Mouse (Mus musculus): ENCODE data around the gene Napepld. TPM values are rescaled to one million over a fixed set of nuclear protein-coding genes. Genes with fewer than 3 reads are reported as not detected.
"Not testable (repeated sequence)": the region's sequence is repeated elsewhere in the genome, so short reads cannot be mapped to it uniquely, and the experiment has no call there.

Gene Napepld
- polyA plus RNA-seq, 1 experiment from 2014 or later: 3.9 TPM

DNA sequence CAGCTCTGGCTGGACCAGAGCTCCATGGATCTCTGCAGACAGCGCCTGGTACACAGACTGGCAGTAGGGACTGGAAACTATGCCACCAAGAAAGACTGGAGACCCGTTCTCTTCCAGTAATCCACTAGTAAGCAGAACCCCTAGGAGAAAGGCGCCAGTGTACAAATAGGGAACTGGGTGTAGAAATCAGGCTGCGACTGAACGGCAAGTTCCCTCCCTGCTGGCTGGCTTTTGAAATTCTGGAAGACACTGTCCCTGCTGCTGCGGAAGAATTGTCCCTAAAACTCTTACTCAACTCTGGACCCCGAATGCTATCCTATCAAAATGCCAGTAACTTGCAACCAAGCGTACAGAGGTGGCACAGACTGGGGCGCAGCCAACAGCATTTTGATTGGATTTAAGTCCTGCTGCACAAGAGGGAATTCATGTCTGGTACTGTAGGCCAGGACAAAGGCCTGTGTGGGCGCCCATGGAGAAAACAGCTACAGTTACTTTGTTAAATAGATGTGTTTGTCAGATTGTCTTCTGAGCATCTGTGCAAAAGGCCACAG is 16.0 kb upstream of the Napepld start:
- no peak for ATAC-seq (replicated peaks; ENCODE audit: low FRiP score)

DNA sequence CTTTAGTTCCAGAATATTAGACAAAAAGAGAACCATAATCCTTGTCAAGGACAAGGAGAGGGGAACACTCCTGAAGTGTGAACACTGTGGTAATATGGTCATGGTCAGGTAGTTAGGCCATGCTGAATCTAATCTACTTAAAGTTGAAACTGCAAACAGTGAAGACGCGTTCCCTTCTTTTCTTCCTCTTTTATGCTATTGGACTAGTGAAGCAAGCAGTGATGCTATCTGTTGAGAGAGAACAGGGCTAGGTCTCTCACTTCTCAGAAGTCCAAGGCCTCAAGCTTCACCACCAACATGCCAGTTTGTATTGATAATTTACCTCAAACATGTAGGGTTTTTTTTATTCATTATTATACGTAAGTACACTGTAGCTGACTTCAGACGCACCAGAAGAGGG is 13.3 kb upstream of the Napepld start:
- no peak overlapping the region for H3K9ac ChIP-seq (ENCODE audit: low read depth, low read length)
- DNase-seq (ENCODE audit: low spot score): no peak
- H3K4me2 ChIP-seq: no peak overlapping the region
- WGBS: 71% methylated on average over 4 of the region's 4 CpGs
- H3K36me3 ChIP-seq (ENCODE audit: control insufficient read depth, insufficient read depth, low read length): no peaks in the 10 kb centered on the region
- H3K27ac ChIP-seq (ENCODE audit: low read depth, low read length): no peak overlapping the region
- no peak for ATAC-seq (replicated peaks; ENCODE audit: low FRiP score)
- no peak overlapping the region for H3K4me3 ChIP-seq (ENCODE audit: low read depth, low read length)
- no peaks in the 10 kb centered on the region for H3K4me1 ChIP-seq (replicated peaks; ENCODE audit: control insufficient read depth, insufficient read depth, low read length)
- H3K9me3 ChIP-seq (ENCODE audit: control insufficient read depth, low read length): no peaks in the 10 kb centered on the region
- no peaks in the 10 kb centered on the region for H3K27me3 ChIP-seq (replicated peaks; ENCODE audit: control insufficient read depth, insufficient read depth, low read length)

More for the DNA sequence above, 16.0 kb upstream of the Napepld start:
- H3K36me3 ChIP-seq (ENCODE audit: control insufficient read depth, insufficient read depth, low read length): no peaks in the 10 kb centered on the region
- no peak overlapping the region for H3K4me3 ChIP-seq (ENCODE audit: low read depth, low read length)
- H3K9me3 ChIP-seq (ENCODE audit: control insufficient read depth, low read length): no peaks in the 10 kb centered on the region
- H3K27me3 ChIP-seq (replicated peaks; ENCODE audit: control insufficient read depth, insufficient read depth, low read length): no peaks in the 10 kb centered on the region
- H3K4me1 ChIP-seq (replicated peaks; ENCODE audit: control insufficient read depth, insufficient read depth, low read length): no peaks in the 10 kb centered on the region
- WGBS: 80% methylated on average over 10 of the region's 10 CpGs
- H3K9ac ChIP-seq (ENCODE audit: low read depth, low read length): no peak overlapping the region
- no peak overlapping the region for H3K27ac ChIP-seq (ENCODE audit: low read depth, low read length)
- H3K4me2 ChIP-seq: no peak overlapping the region
- DNase-seq (ENCODE audit: low spot score): no peak

DNA sequence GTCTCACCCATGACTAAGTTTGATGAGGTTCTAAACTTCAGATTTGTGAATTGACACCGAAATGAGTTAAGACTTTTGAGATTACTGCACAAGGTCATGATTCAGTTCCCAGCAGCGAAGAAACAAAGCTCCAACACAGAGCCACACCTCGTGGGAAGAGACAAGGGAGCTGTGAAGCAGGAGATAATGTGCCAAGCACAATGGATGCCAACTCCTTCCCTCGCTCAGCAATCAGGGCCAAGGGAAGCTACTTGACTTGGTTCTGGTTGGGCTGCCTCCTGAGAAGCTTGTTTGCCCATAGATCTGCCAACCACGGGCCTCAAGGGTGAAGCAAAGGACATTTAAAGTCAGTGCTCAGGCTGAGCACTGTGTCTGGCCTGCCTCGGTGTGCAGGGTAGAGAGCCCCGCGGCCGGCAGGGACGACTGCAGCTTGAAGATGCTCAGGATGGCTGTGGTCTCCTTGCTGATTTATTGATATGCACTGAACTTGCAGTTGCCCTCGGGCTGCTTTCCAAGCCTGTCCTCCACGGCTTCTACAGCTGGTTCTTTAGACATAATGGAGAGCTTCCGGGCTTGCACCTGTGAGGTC is 11.0 kb upstream of the Napepld start:
- Histone ChIP-seq H3K4me1 (replicated peaks; ENCODE audit: control insufficient read depth, insufficient read depth, low read length) (no peaks in the 10 kb centered on the region), H3K36me3 (ENCODE audit: control insufficient read depth, insufficient read depth, low read length) (no peaks in the 10 kb centered on the region), H3K9me3 (ENCODE audit: control insufficient read depth, low read length) (no peaks in the 10 kb centered on the region), H3K27me3 (replicated peaks; ENCODE audit: control insufficient read depth, insufficient read depth, low read length) (no peaks in the 10 kb centered on the region), H3K4me3 (ENCODE audit: low read depth, low read length) (no peak overlapping the region), H3K9ac (ENCODE audit: low read depth, low read length) (no peak overlapping the region), H3K27ac (ENCODE audit: low read depth, low read length) (no peak overlapping the region), H3K4me2 (no peak overlapping the region)
- 70% methylated on average over 13 of the region's 13 CpGs for WGBS
- DNase-seq (ENCODE audit: low spot score) (no peak), ATAC-seq (replicated peaks; ENCODE audit: low FRiP score) (no peak)

DNA sequence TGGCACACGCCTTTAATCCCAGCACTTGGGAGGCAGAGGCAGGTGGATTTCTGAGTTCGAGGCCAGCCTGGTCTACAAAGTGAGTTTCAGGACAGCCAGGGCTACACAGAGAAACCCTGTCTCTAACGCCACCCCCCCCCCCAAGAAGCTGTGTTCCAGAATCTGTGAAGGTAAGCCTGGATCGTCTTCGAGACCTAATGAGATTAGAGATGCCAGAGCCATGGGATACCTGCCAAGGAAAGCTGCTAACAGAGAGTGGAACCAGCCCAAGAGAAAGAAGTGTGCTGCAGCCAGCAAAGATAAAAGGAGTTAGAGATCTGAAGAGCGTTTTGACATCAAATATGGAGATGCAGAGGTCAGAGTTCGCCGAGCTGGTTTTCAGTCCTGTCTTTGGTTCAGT is 6.8 kb upstream of the Napepld start:
- H3K4me2 ChIP-seq; H3K36me3 ChIP-seq (ENCODE audit: control insufficient read depth, insufficient read depth, low read length); H3K9ac ChIP-seq (ENCODE audit: low read depth, low read length); H3K9me3 ChIP-seq (ENCODE audit: control insufficient read depth, low read length); DNase-seq (ENCODE audit: low spot score); ATAC-seq (replicated peaks; ENCODE audit: low FRiP score); H3K27ac ChIP-seq (ENCODE audit: low read depth, low read length); H3K27me3 ChIP-seq (replicated peaks; ENCODE audit: control insufficient read depth, insufficient read depth, low read length); H3K4me1 ChIP-seq (replicated peaks; ENCODE audit: control insufficient read depth, insufficient read depth, low read length); H3K4me3 ChIP-seq (ENCODE audit: low read depth, low read length): not testable (repeated sequence)
- 82% methylated on average over 8 of the region's 8 CpGs for WGBS

DNA sequence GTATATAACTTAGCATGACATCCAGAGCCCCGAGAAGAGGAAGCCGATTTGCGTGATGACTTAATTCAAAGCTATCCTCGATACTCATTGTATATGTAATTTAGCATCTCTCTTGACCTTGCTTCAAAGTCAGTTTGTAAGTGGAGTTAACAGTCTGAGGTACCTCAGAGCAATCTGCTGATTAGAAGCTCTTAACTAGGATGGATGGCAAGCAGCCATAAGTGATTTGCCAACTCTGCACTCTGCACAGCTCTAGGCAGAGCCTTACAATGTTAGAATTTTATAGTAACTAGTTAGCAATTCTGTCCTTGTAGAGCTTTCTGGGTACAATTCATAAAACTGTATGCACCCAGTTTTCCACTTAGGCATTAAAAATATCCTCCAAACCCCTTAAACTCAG is 5.3 kb upstream of the Napepld start:
- DNase-seq (ENCODE audit: low spot score) (no peak), ATAC-seq (replicated peaks; ENCODE audit: low FRiP score) (no peak)
- Histone ChIP-seq H3K27ac (ENCODE audit: low read depth, low read length) (no peak overlapping the region), H3K9ac (ENCODE audit: low read depth, low read length) (no peak overlapping the region), H3K4me3 (ENCODE audit: low read depth, low read length) (no peak overlapping the region), H3K27me3 (replicated peaks; ENCODE audit: control insufficient read depth, insufficient read depth, low read length) (no peaks in the 10 kb centered on the region), H3K9me3 (ENCODE audit: control insufficient read depth, low read length) (no peaks in the 10 kb centered on the region; the same call in 1 of the 2 replicates), H3K4me2 (no peak overlapping the region), H3K4me1 (replicated peaks; ENCODE audit: control insufficient read depth, insufficient read depth, low read length) (peaks cover 9% of the 10 kb centered on the region), H3K36me3 (ENCODE audit: control insufficient read depth, insufficient read depth, low read length) (no peaks in the 10 kb centered on the region)
- WGBS: 94% methylated on average over 4 of the region's 4 CpGs

DNA sequence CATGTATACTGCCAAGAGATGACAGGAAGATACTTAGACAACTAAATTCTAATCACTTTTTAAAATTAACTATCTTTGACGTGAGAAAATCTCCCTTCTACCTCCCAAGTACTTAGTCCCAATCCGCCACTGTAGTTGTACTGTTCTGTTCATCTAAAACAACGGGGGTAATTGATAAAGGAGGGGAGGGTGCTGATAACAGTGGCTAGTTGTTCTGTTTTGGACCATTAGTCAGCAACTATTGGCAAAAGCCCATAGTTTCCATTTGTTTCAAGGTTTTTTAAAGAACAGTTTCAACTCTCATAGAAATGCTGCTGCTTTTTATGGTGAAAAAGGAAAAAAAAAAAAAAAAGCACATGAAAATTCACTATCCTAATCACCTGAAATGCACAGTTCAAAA is 2.5 kb upstream of the Napepld start:
- Histone ChIP-seq H3K36me3 (ENCODE audit: control insufficient read depth, insufficient read depth, low read length) (no peaks in the 10 kb centered on the region), H3K4me1 (replicated peaks; ENCODE audit: control insufficient read depth, insufficient read depth, low read length) (peaks cover 9% of the 10 kb centered on the region), H3K4me2 (no peak overlapping the region), H3K9ac (ENCODE audit: low read depth, low read length) (no peak overlapping the region), H3K27me3 (replicated peaks; ENCODE audit: control insufficient read depth, insufficient read depth, low read length) (no peaks in the 10 kb centered on the region), H3K4me3 (ENCODE audit: low read depth, low read length) (no peak overlapping the region), H3K27ac (ENCODE audit: low read depth, low read length) (no peak overlapping the region), H3K9me3 (ENCODE audit: control insufficient read depth, low read length) (no peaks in the 10 kb centered on the region; the same call in 1 of the 2 replicates)
- DNase-seq (ENCODE audit: low spot score): no peak
- no peak for ATAC-seq (replicated peaks; ENCODE audit: low FRiP score)
- WGBS: 44% methylated on average over 3 of the region's 3 CpGs

DNA sequence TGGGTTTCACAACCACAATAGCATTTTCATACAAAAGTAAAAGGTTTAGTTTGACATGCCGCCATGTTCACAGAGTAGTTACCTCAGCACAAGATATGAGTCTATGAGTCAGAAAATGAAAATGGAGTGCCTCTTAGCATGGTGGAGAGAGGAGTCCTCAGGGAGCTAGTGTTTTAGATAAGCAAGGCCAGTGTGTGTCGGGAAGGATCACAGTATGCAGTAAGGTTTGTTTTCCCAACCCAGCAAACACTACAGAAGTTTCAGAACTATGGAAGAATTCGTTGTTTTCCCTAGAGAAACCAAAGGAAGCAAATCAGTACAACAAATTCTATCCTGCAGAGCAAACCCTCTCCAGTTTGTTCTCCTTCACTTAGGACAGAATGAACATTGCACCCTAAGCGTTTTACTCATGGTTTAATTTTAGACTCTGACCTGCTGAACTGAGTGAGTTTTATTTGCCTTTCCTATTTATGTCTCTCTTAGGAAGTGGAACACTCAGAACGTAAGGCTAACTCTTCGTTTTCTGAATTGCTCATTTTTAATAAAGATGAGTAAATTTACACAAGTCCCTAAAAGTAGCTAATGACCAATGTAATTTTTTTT is 1.8 kb upstream of the Napepld start:
- no peaks in the 10 kb centered on the region for H3K36me3 ChIP-seq (ENCODE audit: control insufficient read depth, insufficient read depth, low read length)
- 74% methylated on average over 6 of the region's 6 CpGs for WGBS
- ATAC-seq (replicated peaks; ENCODE audit: low FRiP score) (no peak), DNase-seq (ENCODE audit: low spot score) (no peak)
- H3K4me2 ChIP-seq: peak overlapping the region; percentile 10; the same call in 1 of the 2 replicates
- no peak overlapping the region for H3K4me3 ChIP-seq (ENCODE audit: low read depth, low read length)
- H3K9ac ChIP-seq (ENCODE audit: low read depth, low read length): no peak overlapping the region
- H3K27ac ChIP-seq (ENCODE audit: low read depth, low read length): no peak overlapping the region; the same call in 1 of the 2 replicates
- H3K4me1 ChIP-seq (replicated peaks; ENCODE audit: control insufficient read depth, insufficient read depth, low read length): peaks cover 9% of the 10 kb centered on the region
- no peaks in the 10 kb centered on the region for H3K27me3 ChIP-seq (replicated peaks; ENCODE audit: control insufficient read depth, insufficient read depth, low read length)
- no peaks in the 10 kb centered on the region; the same call in 1 of the 2 replicates for H3K9me3 ChIP-seq (ENCODE audit: control insufficient read depth, low read length)

DNA sequence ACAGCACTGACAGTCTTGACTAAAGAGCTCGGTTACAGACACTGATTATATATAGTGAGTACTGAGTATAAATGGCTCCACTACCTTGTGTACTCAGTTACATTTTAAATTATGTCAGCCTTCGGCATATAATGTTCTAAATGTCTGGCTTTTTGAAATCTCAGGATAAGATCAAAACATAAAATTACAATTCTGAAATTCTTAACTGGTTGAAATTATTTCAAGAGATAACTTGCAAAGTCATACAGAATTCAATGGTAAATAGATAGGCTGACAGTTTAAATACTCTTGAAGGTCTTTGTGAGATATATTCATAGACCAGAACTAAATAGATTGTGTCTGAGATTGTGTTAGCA is 791 bp upstream of the Napepld start:
- Histone ChIP-seq H3K9me3 (ENCODE audit: control insufficient read depth, low read length) (no peaks in the 10 kb centered on the region; the same call in 1 of the 2 replicates), H3K4me3 (ENCODE audit: low read depth, low read length) (peak overlapping the region; percentile 57), H3K4me2 (peak overlapping the region; percentile 78), H3K27me3 (replicated peaks; ENCODE audit: control insufficient read depth, insufficient read depth, low read length) (no peaks in the 10 kb centered on the region), H3K4me1 (replicated peaks; ENCODE audit: control insufficient read depth, insufficient read depth, low read length) (peaks cover 9% of the 10 kb centered on the region), H3K9ac (ENCODE audit: low read depth, low read length) (peak overlapping the region; percentile 77), H3K27ac (ENCODE audit: low read depth, low read length) (peak overlapping the region; percentile 85), H3K36me3 (ENCODE audit: control insufficient read depth, insufficient read depth, low read length) (no peaks in the 10 kb centered on the region)
- ATAC-seq (replicated peaks; ENCODE audit: low FRiP score): no peak
- WGBS: 55% methylated on average over 2 of the region's 2 CpGs
- no peak for DNase-seq (ENCODE audit: low spot score)

DNA sequence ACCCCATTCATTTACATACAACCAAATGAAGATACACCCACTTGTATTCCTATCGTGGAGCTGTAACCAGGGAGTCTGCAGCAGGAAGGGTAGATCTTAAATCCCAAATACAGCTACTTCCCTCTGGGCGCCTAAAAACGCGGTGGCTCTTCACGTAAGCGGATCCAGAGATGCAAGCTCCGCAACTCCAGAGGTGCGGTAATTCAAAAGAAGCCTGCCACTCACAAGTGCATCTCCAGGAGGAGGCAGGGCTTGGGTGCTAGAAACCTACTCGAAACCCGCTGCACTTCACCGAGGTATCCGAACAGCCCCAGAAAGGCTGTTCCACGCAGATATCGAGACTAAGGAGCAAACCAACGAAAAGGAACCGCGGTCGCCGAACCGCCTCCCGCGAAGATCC is 262 bp downstream of the Napepld start:
- Histone ChIP-seq H3K4me2 (peak overlapping the region; percentile 74), H3K4me3 (ENCODE audit: low read depth, low read length) (peak overlapping the region; percentile 57), H3K27me3 (replicated peaks; ENCODE audit: control insufficient read depth, insufficient read depth, low read length) (no peaks in the 10 kb centered on the region), H3K4me1 (replicated peaks; ENCODE audit: control insufficient read depth, insufficient read depth, low read length) (peaks cover 9% of the 10 kb centered on the region), H3K27ac (ENCODE audit: low read depth, low read length) (no peak overlapping the region), H3K9ac (ENCODE audit: low read depth, low read length) (peak overlapping the region; percentile 60), H3K9me3 (ENCODE audit: control insufficient read depth, low read length) (no peaks in the 10 kb centered on the region), H3K36me3 (ENCODE audit: control insufficient read depth, insufficient read depth, low read length) (no peaks in the 10 kb centered on the region)
- ATAC-seq (replicated peaks; ENCODE audit: low FRiP score) (peak; percentile 45), DNase-seq (ENCODE audit: low spot score) (no peak)
- WGBS: under 1% methylated on average over 22 of the region's 22 CpGs

All from liver, embryonic 11.5 days (tissue).